Mouse (Mus musculus): ENCODE results near the gene Tmem151b. TPM values are rescaled to one million over a fixed set of nuclear protein-coding genes. Genes with fewer than 3 reads are reported as not detected.
A peak's percentile ranks its signal among the peaks of the same experiment; 100 is the strongest.

Gene Tmem151b
- total RNA-seq, 2 experiments from 2014 or later: 118 to 128 TPM

- intact Hi-C loops (cut with DNase I): no loop called here
- DNase-seq (ENCODE audit: low spot score in 2 of 2): no peak
These were observed 19.5 kb upstream of the Tmem151b start for GRCm38 (mm10) chr17:45568990-45569389.

GRCm38 (mm10) chr17:45567162-45567601 lies 17.7 kb upstream of the Tmem151b start:
- intact Hi-C loops (cut with DNase I): no loop called here
- DNase-seq (ENCODE audit: low spot score in 2 of 2): no peak

- intact Hi-C loops (cut with DNase I): no loop called here
- DNase-seq (ENCODE audit: low spot score in 2 of 2): no peak
These were observed 17.1 kb upstream of the Tmem151b start for GRCm38 (mm10) chr17:45566360-45567161.

- DNase-seq (ENCODE audit: low spot score in 2 of 2): no peak
- intact Hi-C loops (cut with DNase I): no loop called here
These were observed 16.5 kb upstream of the Tmem151b start for GRCm38 (mm10) chr17:45566031-45566359.

- intact Hi-C loops (cut with DNase I): no loop called here
- DNase-seq (ENCODE audit: low spot score in 2 of 2): no peak
These were observed 15.6 kb upstream of the Tmem151b start for GRCm38 (mm10) chr17:45565103-45565502.

- DNase-seq (ENCODE audit: low spot score in 2 of 2): no peak
These were observed 15.1 kb upstream of the Tmem151b start for GRCm38 (mm10) chr17:45564531-45565084.

GRCm38 (mm10) chr17:45563655-45564530 lies 14.4 kb upstream of the Tmem151b start, which contains the start of gene Slc35b2:
Gene Slc35b2 (plus strand): TSS chr17:45563874.
- intact Hi-C loops (cut with DNase I): no loop called here

More at GRCm38 (mm10) chr17:45564531-45565084, 15.1 kb upstream of the Tmem151b start:
- intact Hi-C loops (cut with DNase I): no loop called here

GRCm38 (mm10) chr17:45563216-45563615 lies 13.7 kb upstream of the Tmem151b start:
- no peak for DNase-seq (ENCODE audit: low spot score in 2 of 2)
- intact Hi-C loops (cut with DNase I): no loop called here

More at GRCm38 (mm10) chr17:45563655-45564530, 14.4 kb upstream of the Tmem151b start, which contains the start of gene Slc35b2:
- DNase-seq (ENCODE audit: low spot score in 2 of 2): peak; percentile 88 to 93

- intact Hi-C loops (cut with DNase I): no loop called here
- no peak for DNase-seq (ENCODE audit: low spot score in 2 of 2)
These were observed 10.5 kb upstream of the Tmem151b start for GRCm38 (mm10) chr17:45559732-45560525.

- DNase-seq (ENCODE audit: low spot score in 2 of 2): no peak
- intact Hi-C loops (cut with DNase I): no loop called here
These were observed 8.8 kb upstream of the Tmem151b start for GRCm38 (mm10) chr17:45557998-45558862.

GRCm38 (mm10) chr17:45557246-45557824 lies 7.9 kb upstream of the Tmem151b start:
- intact Hi-C loops (cut with DNase I): no loop called here
- no peak for DNase-seq (ENCODE audit: low spot score in 2 of 2)

GRCm38 (mm10) chr17:45556514-45557245 lies 7.2 kb upstream of the Tmem151b start:
- DNase-seq (ENCODE audit: low spot score in 2 of 2): no peak
- intact Hi-C loops (cut with DNase I): no loop called here

GRCm38 (mm10) chr17:45556107-45556489 lies 6.6 kb upstream of the Tmem151b start:
- intact Hi-C loops (cut with DNase I): no loop called here
- no peak for DNase-seq (ENCODE audit: low spot score in 2 of 2)

GRCm38 (mm10) chr17:45555452-45556106 lies 6.1 kb upstream of the Tmem151b start, which contains the start of gene Nfkbie:
Gene Nfkbie (plus strand): TSS chr17:45555703.
- intact Hi-C loops (cut with DNase I): loop anchor here (2.0 kb wide), 1 partner anchor 69 kb away; no protein-coding TSS in a partner anchor
- peak; percentile 83 to 93 for DNase-seq (ENCODE audit: low spot score in 2 of 2)

GRCm38 (mm10) chr17:45554420-45554819 lies 4.9 kb upstream of the Tmem151b start:
- intact Hi-C loops (cut with DNase I): loop anchor here (2.0 kb wide), 1 partner anchor 68 kb away; no protein-coding TSS in a partner anchor
- DNase-seq (ENCODE audit: low spot score in 2 of 2): no peak

GRCm38 (mm10) chr17:45553065-45553464 lies 3.6 kb upstream of the Tmem151b start:
- intact Hi-C loops (cut with DNase I): no loop called here
- DNase-seq (ENCODE audit: low spot score in 2 of 2): no peak
